Mouse (Mus musculus): ENCODE data around the gene Ano5. TPM values are rescaled to one million over a fixed set of nuclear protein-coding genes. Genes with fewer than 3 reads are reported as not detected.

The Ano5 gene
- polyA plus RNA-seq, 1 experiment = 0.32 TPM

DNA sequence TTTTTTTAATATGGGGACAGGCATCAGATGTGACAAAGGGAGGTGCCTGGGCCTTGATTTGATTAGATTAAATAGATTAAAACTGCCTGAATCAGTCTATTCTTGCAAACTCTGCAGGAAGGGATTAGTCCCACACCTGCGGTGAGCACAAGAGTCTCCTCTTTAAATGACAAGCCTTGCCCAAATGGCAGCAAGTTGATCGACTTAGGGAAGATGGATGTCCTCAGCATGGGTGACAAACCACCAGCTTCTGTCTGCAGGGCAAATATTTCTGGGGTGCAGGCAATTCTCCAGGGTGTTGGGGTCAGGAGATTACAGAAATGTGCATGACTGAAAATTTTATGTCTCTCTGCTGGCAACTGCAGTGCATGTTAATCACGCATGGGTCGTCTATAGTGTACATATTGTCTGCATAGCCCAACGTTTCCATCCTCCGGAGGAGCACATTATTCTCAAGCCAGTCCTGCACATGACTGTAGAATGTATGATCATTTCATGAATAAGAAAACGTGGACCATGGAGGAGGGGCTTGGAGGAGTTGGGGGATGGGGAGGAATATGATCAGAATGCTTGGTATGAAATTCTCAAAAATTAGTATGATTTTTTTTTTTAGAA, 122.5 kb downstream of the Ano5 start:
- WGBS = 12% methylated on average over 7 of the region's 7 CpGs
- Histone ChIP-seq H3K4me3 (replicated peaks; ENCODE audit: control insufficient read depth, low read depth, low read length) (no peak overlapping the region), H3K4me1 (ENCODE audit: control insufficient read depth, insufficient read depth, low read length) (no peaks in the 10 kb centered on the region), H3K27ac (ENCODE audit: control insufficient read depth, insufficient read depth, low read depth, low read length, poor library complexity) (no peak overlapping the region)
- TF ChIP-seq CTCF (IDR thresholded peaks at IDR 0.05; ENCODE audit: control insufficient read depth, insufficient read depth, low read length) = no peak
- TF ChIP-seq POLR2A (IDR thresholded peaks at IDR 0.05; ENCODE audit: borderline replicate concordance, control insufficient read depth, low read depth, low read length) = no peak

Other genes with a start within 250 kb of the Ano5 start
- not detected in 2 replicates for gene Slc17a6, start 111.0 kb downstream of the Ano5 start, polyA plus RNA-seq (2011; ENCODE audit: insufficient read depth, insufficient read length, low replicate concordance, missing spikeins)